Mouse (Mus musculus): ENCODE data around the gene Scly. TPM values are rescaled to one million over a fixed set of nuclear protein-coding genes. Genes with fewer than 3 reads are reported as not detected.
A peak's percentile ranks its signal among the peaks of the same experiment; 100 is the strongest.

Gene Scly
- 12.0 and 13.8 TPM in 2 replicates for polyA plus RNA-seq (2014; fragmentation: Nextera tagmentation; extraction: Ambion mirVana)

GRCm38 (mm10) chr1:91297799-91298744 is at the start of gene Scly:
Scly (plus strand) TSS chr1:91298338.
- DNase-seq (ENCODE audit: low spot score) (peak; percentile 89), ATAC-seq (ENCODE audit: low FRiP score) (peak; percentile 99)
- no peaks in the 10 kb centered on the region for H3K9me3 ChIP-seq (ENCODE audit: control insufficient read depth, low read length)
- no peaks in the 10 kb centered on the region; the same call in 1 of the 2 replicates for H3K4me1 ChIP-seq (replicated peaks; ENCODE audit: control insufficient read depth, insufficient read depth, low read length)
- H3K4me3 ChIP-seq (ENCODE audit: low read depth, low read length) = peak within 1 kb of the TSS; percentile 83
- H3K36me3 ChIP-seq (ENCODE audit: control insufficient read depth, insufficient read depth, low read length) = no peaks in the 10 kb centered on the region
- no peaks in the 10 kb centered on the region for H3K27me3 ChIP-seq (ENCODE audit: control insufficient read depth, insufficient read depth, low read length)
- peak within 1 kb of the TSS; percentile 68 for H3K9ac ChIP-seq (ENCODE audit: low read depth, low read length)
- H3K27ac ChIP-seq (ENCODE audit: low read depth, low read length) = no peak within 1 kb of the TSS
- WGBS = under 1% methylated on average over 64 of the region's 65 CpGs
- peak within 1 kb of the TSS; percentile 68 for H3K4me2 ChIP-seq (replicated peaks; ENCODE audit: low read depth, low read length)

- H3K27me3 ChIP-seq (ENCODE audit: control insufficient read depth, insufficient read depth, low read length) = no peaks in the 10 kb centered on the region
- H3K36me3 ChIP-seq (ENCODE audit: control insufficient read depth, insufficient read depth, low read length) = no peaks in the 10 kb centered on the region
- H3K4me3 ChIP-seq (ENCODE audit: low read depth, low read length) = no peak overlapping the region; the same call in 1 of the 2 replicates
- no peak overlapping the region for H3K27ac ChIP-seq (ENCODE audit: low read depth, low read length)
- ATAC-seq (ENCODE audit: low FRiP score) (no peak), DNase-seq (ENCODE audit: low spot score) (no peak)
- peak overlapping the region; percentile 83 for H3K4me2 ChIP-seq (replicated peaks; ENCODE audit: low read depth, low read length)
- WGBS = 49% methylated on average over 4 of the region's 4 CpGs
- no peak overlapping the region for H3K9ac ChIP-seq (ENCODE audit: low read depth, low read length)
- H3K4me1 ChIP-seq (replicated peaks; ENCODE audit: control insufficient read depth, insufficient read depth, low read length) = peaks cover 4% of the 10 kb centered on the region
- no peaks in the 10 kb centered on the region for H3K9me3 ChIP-seq (ENCODE audit: control insufficient read depth, low read length)
Measured at GRCm38 (mm10) chr1:91248970-91249369, 49.2 kb upstream of the Scly start.

GRCm38 (mm10) chr1:91249564-91250414 is 48.3 kb upstream of the Scly start, which contains the start of gene Ube2f:
Ube2f (plus strand) TSS chr1:91250304.
- peak; percentile 94 for DNase-seq (ENCODE audit: low spot score)
- no peaks in the 10 kb centered on the region for H3K27me3 ChIP-seq (ENCODE audit: control insufficient read depth, insufficient read depth, low read length)
- ATAC-seq (ENCODE audit: low FRiP score) = peak; percentile 100
- WGBS = under 1% methylated on average over 43 of the region's 43 CpGs
- H3K4me3 ChIP-seq (ENCODE audit: low read depth, low read length) = peak within 1 kb of the TSS; percentile 98
- H3K4me2 ChIP-seq (replicated peaks; ENCODE audit: low read depth, low read length) = peak within 1 kb of the TSS; percentile 88
- peak within 1 kb of the TSS; percentile 96 for H3K9ac ChIP-seq (ENCODE audit: low read depth, low read length)
- no peaks in the 10 kb centered on the region for H3K36me3 ChIP-seq (ENCODE audit: control insufficient read depth, insufficient read depth, low read length)
- no peaks in the 10 kb centered on the region for H3K9me3 ChIP-seq (ENCODE audit: control insufficient read depth, low read length)
- H3K27ac ChIP-seq (ENCODE audit: low read depth, low read length) = peak within 1 kb of the TSS; percentile 72
- peaks cover 4% of the 10 kb centered on the region for H3K4me1 ChIP-seq (replicated peaks; ENCODE audit: control insufficient read depth, insufficient read depth, low read length)

- peak overlapping the region; percentile 56; the same call in 1 of the 2 replicates for H3K27ac ChIP-seq (ENCODE audit: low read depth, low read length)
- H3K27me3 ChIP-seq (ENCODE audit: control insufficient read depth, insufficient read depth, low read length) = no peaks in the 10 kb centered on the region
- WGBS = 1% methylated on average over 34 of the region's 70 CpGs
- H3K9me3 ChIP-seq (ENCODE audit: control insufficient read depth, low read length) = no peaks in the 10 kb centered on the region
- H3K9ac ChIP-seq (ENCODE audit: low read depth, low read length) = peak overlapping the region; percentile 96
- no peaks in the 10 kb centered on the region for H3K36me3 ChIP-seq (ENCODE audit: control insufficient read depth, insufficient read depth, low read length)
- peak overlapping the region; percentile 98 for H3K4me3 ChIP-seq (ENCODE audit: low read depth, low read length)
- peak overlapping the region; percentile 88 for H3K4me2 ChIP-seq (replicated peaks; ENCODE audit: low read depth, low read length)
- H3K4me1 ChIP-seq (replicated peaks; ENCODE audit: control insufficient read depth, insufficient read depth, low read length) = peaks cover 4% of the 10 kb centered on the region
- ATAC-seq (ENCODE audit: low FRiP score) (peak; percentile 12; the same call in 1 of the 2 replicates), DNase-seq (ENCODE audit: low spot score) (peak; percentile 23)
Measured at GRCm38 (mm10) chr1:91250415-91251147, 47.6 kb upstream of the Scly start.

- DNase-seq (ENCODE audit: low spot score) (no peak), ATAC-seq (ENCODE audit: low FRiP score) (no peak)
- no peaks in the 10 kb centered on the region for H3K36me3 ChIP-seq (ENCODE audit: control insufficient read depth, insufficient read depth, low read length)
- peak overlapping the region; percentile 88 for H3K4me2 ChIP-seq (replicated peaks; ENCODE audit: low read depth, low read length)
- peak overlapping the region; percentile 98 for H3K4me3 ChIP-seq (ENCODE audit: low read depth, low read length)
- no peaks in the 10 kb centered on the region for H3K9me3 ChIP-seq (ENCODE audit: control insufficient read depth, low read length)
- 56% methylated on average over 5 of the region's 5 CpGs for WGBS
- H3K27ac ChIP-seq (ENCODE audit: low read depth, low read length) = no peak overlapping the region
- H3K4me1 ChIP-seq (replicated peaks; ENCODE audit: control insufficient read depth, insufficient read depth, low read length) = peaks cover 4% of the 10 kb centered on the region
- H3K9ac ChIP-seq (ENCODE audit: low read depth, low read length) = peak overlapping the region; percentile 96
- H3K27me3 ChIP-seq (ENCODE audit: control insufficient read depth, insufficient read depth, low read length) = no peaks in the 10 kb centered on the region
Measured at GRCm38 (mm10) chr1:91251148-91251650, 46.9 kb upstream of the Scly start.

GRCm38 (mm10) chr1:91251927-91252326 is 46.2 kb upstream of the Scly start:
- DNase-seq (ENCODE audit: low spot score) = peak; percentile 24
- 69% methylated on average over 8 of the region's 8 CpGs for WGBS
- no peak overlapping the region for H3K9ac ChIP-seq (ENCODE audit: low read depth, low read length)
- no peaks in the 10 kb centered on the region for H3K27me3 ChIP-seq (ENCODE audit: control insufficient read depth, insufficient read depth, low read length)
- ATAC-seq (ENCODE audit: low FRiP score) = no peak
- no peaks in the 10 kb centered on the region for H3K9me3 ChIP-seq (ENCODE audit: control insufficient read depth, low read length)
- H3K36me3 ChIP-seq (ENCODE audit: control insufficient read depth, insufficient read depth, low read length) = no peaks in the 10 kb centered on the region
- no peak overlapping the region for H3K4me3 ChIP-seq (ENCODE audit: low read depth, low read length)
- peaks cover 4% of the 10 kb centered on the region for H3K4me1 ChIP-seq (replicated peaks; ENCODE audit: control insufficient read depth, insufficient read depth, low read length)
- no peak overlapping the region for H3K27ac ChIP-seq (ENCODE audit: low read depth, low read length)
- no peak overlapping the region for H3K4me2 ChIP-seq (replicated peaks; ENCODE audit: low read depth, low read length)

GRCm38 (mm10) chr1:91257918-91258317 is 40.2 kb upstream of the Scly start:
- Histone ChIP-seq H3K4me2 (replicated peaks; ENCODE audit: low read depth, low read length) (no peak overlapping the region), H3K4me1 (replicated peaks; ENCODE audit: control insufficient read depth, insufficient read depth, low read length) (no peaks in the 10 kb centered on the region), H3K27ac (ENCODE audit: low read depth, low read length) (no peak overlapping the region), H3K36me3 (ENCODE audit: control insufficient read depth, insufficient read depth, low read length) (no peaks in the 10 kb centered on the region), H3K27me3 (ENCODE audit: control insufficient read depth, insufficient read depth, low read length) (no peaks in the 10 kb centered on the region), H3K9me3 (ENCODE audit: control insufficient read depth, low read length) (no peaks in the 10 kb centered on the region), H3K9ac (ENCODE audit: low read depth, low read length) (no peak overlapping the region), H3K4me3 (ENCODE audit: low read depth, low read length) (no peak overlapping the region)
- DNase-seq (ENCODE audit: low spot score) (no peak), ATAC-seq (ENCODE audit: low FRiP score) (no peak)

- Histone ChIP-seq H3K4me3 (ENCODE audit: low read depth, low read length) (no peak overlapping the region), H3K27ac (ENCODE audit: low read depth, low read length) (no peak overlapping the region), H3K4me2 (replicated peaks; ENCODE audit: low read depth, low read length) (no peak overlapping the region), H3K9ac (ENCODE audit: low read depth, low read length) (no peak overlapping the region), H3K36me3 (ENCODE audit: control insufficient read depth, insufficient read depth, low read length) (no peaks in the 10 kb centered on the region), H3K4me1 (replicated peaks; ENCODE audit: control insufficient read depth, insufficient read depth, low read length) (no peaks in the 10 kb centered on the region), H3K27me3 (ENCODE audit: control insufficient read depth, insufficient read depth, low read length) (no peaks in the 10 kb centered on the region), H3K9me3 (ENCODE audit: control insufficient read depth, low read length) (no peaks in the 10 kb centered on the region)
- ATAC-seq (ENCODE audit: low FRiP score) (no peak), DNase-seq (ENCODE audit: low spot score) (no peak)
- WGBS = 93% methylated on average over 5 of the region's 5 CpGs
Measured at GRCm38 (mm10) chr1:91259794-91260193, 38.3 kb upstream of the Scly start.
